Mouse (Mus musculus): Measurements from ENCODE around the gene Map3k3. TPM values are rescaled to one million over a fixed set of nuclear protein-coding genes. Genes with fewer than 3 reads are reported as not detected.
"Not testable (repeated sequence)": the region's sequence is repeated elsewhere in the genome, so short reads cannot be mapped to it uniquely, and the experiment has no call there.

Gene Map3k3
- polyA plus RNA-seq, 1 experiment from 2014 or later: 16.5 TPM

- no peaks in the 10 kb centered on the region for H3K27me3 ChIP-seq (ENCODE audit: control insufficient read depth, insufficient read depth, low read length)
- peak overlapping the region; percentile 85 for H3K27ac ChIP-seq
- peak overlapping the region; percentile 71 for H3K9ac ChIP-seq
- peaks cover 10% of the 10 kb centered on the region; the same call in 1 of the 2 replicates for H3K4me1 ChIP-seq (replicated peaks; ENCODE audit: control insufficient read depth, insufficient read depth, low read length)
- DNase-seq (ENCODE audit: low spot score) (peak; percentile 94), ATAC-seq (ENCODE audit: low FRiP score) (peak; percentile 96)
- WGBS: under 1% methylated on average over 43 of the region's 44 CpGs
- peak overlapping the region; percentile 69 for H3K4me3 ChIP-seq (replicated peaks; ENCODE audit: low read length)
- peak overlapping the region; percentile 71 for H3K4me2 ChIP-seq (replicated peaks)
- peaks cover 23% of the 10 kb centered on the region for H3K36me3 ChIP-seq (replicated peaks; ENCODE audit: control insufficient read depth, insufficient read depth)
- H3K9me3 ChIP-seq (ENCODE audit: control insufficient read depth, low read length): no peaks in the 10 kb centered on the region
These were observed 109.2 kb downstream of the Map3k3 start for GRCm38 (mm10) chr11:106193371-106194154.

GRCm38 (mm10) chr11:106194155-106194541, 109.7 kb downstream of the Map3k3 start:
- Histone ChIP-seq H3K9me3 (ENCODE audit: control insufficient read depth, low read length) (no peaks in the 10 kb centered on the region), H3K36me3 (replicated peaks; ENCODE audit: control insufficient read depth, insufficient read depth) (peaks cover 29% of the 10 kb centered on the region), H3K27me3 (ENCODE audit: control insufficient read depth, insufficient read depth, low read length) (no peaks in the 10 kb centered on the region), H3K4me2 (replicated peaks) (peak overlapping the region; percentile 64), H3K27ac (peak overlapping the region; percentile 85), H3K4me1 (replicated peaks; ENCODE audit: control insufficient read depth, insufficient read depth, low read length) (peaks cover 10% of the 10 kb centered on the region; the same call in 1 of the 2 replicates), H3K9ac (peak overlapping the region; percentile 61), H3K4me3 (replicated peaks; ENCODE audit: low read length) (peak overlapping the region; percentile 69)
- WGBS: 43% methylated on average over 3 of the region's 3 CpGs
- no peak for DNase-seq (ENCODE audit: low spot score)
- no peak for ATAC-seq (ENCODE audit: low FRiP score)

GRCm38 (mm10) chr11:106194891-106195290, 110.5 kb downstream of the Map3k3 start:
- Histone ChIP-seq H3K27ac (no peak overlapping the region), H3K4me2 (replicated peaks) (no peak overlapping the region), H3K27me3 (ENCODE audit: control insufficient read depth, insufficient read depth, low read length) (no peaks in the 10 kb centered on the region), H3K9ac (no peak overlapping the region), H3K4me1 (replicated peaks; ENCODE audit: control insufficient read depth, insufficient read depth, low read length) (peaks cover 10% of the 10 kb centered on the region; the same call in 1 of the 2 replicates), H3K9me3 (ENCODE audit: control insufficient read depth, low read length) (no peaks in the 10 kb centered on the region), H3K4me3 (replicated peaks; ENCODE audit: low read length) (no peak overlapping the region), H3K36me3 (replicated peaks; ENCODE audit: control insufficient read depth, insufficient read depth) (peaks cover 33% of the 10 kb centered on the region)
- DNase-seq (ENCODE audit: low spot score): no peak
- ATAC-seq (ENCODE audit: low FRiP score): no peak
- WGBS: 96% methylated on average over 7 of the region's 7 CpGs

- Histone ChIP-seq H3K36me3 (replicated peaks; ENCODE audit: control insufficient read depth, insufficient read depth) (peaks cover 37% of the 10 kb centered on the region), H3K27ac (no peak overlapping the region), H3K9me3 (ENCODE audit: control insufficient read depth, low read length) (no peaks in the 10 kb centered on the region), H3K4me2 (replicated peaks) (no peak overlapping the region), H3K4me1 (replicated peaks; ENCODE audit: control insufficient read depth, insufficient read depth, low read length) (peaks cover 10% of the 10 kb centered on the region; the same call in 1 of the 2 replicates), H3K9ac (no peak overlapping the region), H3K4me3 (replicated peaks; ENCODE audit: low read length) (no peak overlapping the region), H3K27me3 (ENCODE audit: control insufficient read depth, insufficient read depth, low read length) (no peaks in the 10 kb centered on the region)
- ATAC-seq (ENCODE audit: low FRiP score): no peak
- no peak for DNase-seq (ENCODE audit: low spot score)
These were observed 110.9 kb downstream of the Map3k3 start for GRCm38 (mm10) chr11:106195341-106195740.

GRCm38 (mm10) chr11:106198277-106198676, 113.9 kb downstream of the Map3k3 start:
- H3K27ac ChIP-seq: no peak overlapping the region
- 87% methylated on average over 4 of the region's 4 CpGs for WGBS
- DNase-seq (ENCODE audit: low spot score): no peak
- no peaks in the 10 kb centered on the region for H3K27me3 ChIP-seq (ENCODE audit: control insufficient read depth, insufficient read depth, low read length)
- H3K4me3 ChIP-seq (replicated peaks; ENCODE audit: low read length): no peak overlapping the region
- peaks cover 64% of the 10 kb centered on the region for H3K36me3 ChIP-seq (replicated peaks; ENCODE audit: control insufficient read depth, insufficient read depth)
- no peak overlapping the region for H3K4me2 ChIP-seq (replicated peaks)
- no peaks in the 10 kb centered on the region for H3K9me3 ChIP-seq (ENCODE audit: control insufficient read depth, low read length)
- no peak for ATAC-seq (ENCODE audit: low FRiP score)
- peaks cover 3% of the 10 kb centered on the region; the same call in 1 of the 2 replicates for H3K4me1 ChIP-seq (replicated peaks; ENCODE audit: control insufficient read depth, insufficient read depth, low read length)
- no peak overlapping the region for H3K9ac ChIP-seq

- not testable (repeated sequence) for H3K27me3 ChIP-seq (ENCODE audit: control insufficient read depth, insufficient read depth, low read length); H3K4me2 ChIP-seq (replicated peaks); DNase-seq (ENCODE audit: low spot score); ATAC-seq (ENCODE audit: low FRiP score); H3K4me3 ChIP-seq (replicated peaks; ENCODE audit: low read length); H3K9me3 ChIP-seq (ENCODE audit: control insufficient read depth, low read length); H3K27ac ChIP-seq; H3K4me1 ChIP-seq (replicated peaks; ENCODE audit: control insufficient read depth, insufficient read depth, low read length); H3K9ac ChIP-seq
- 96% methylated on average over 7 of the region's 7 CpGs for WGBS
- peaks cover 81% of the 10 kb centered on the region for H3K36me3 ChIP-seq (replicated peaks; ENCODE audit: control insufficient read depth, insufficient read depth)
These were observed 115.6 kb downstream of the Map3k3 start for GRCm38 (mm10) chr11:106199997-106200396.

GRCm38 (mm10) chr11:106200756-106201155, 116.3 kb downstream of the Map3k3 start:
- Histone ChIP-seq H3K27ac (no peak overlapping the region), H3K4me1 (replicated peaks; ENCODE audit: control insufficient read depth, insufficient read depth, low read length) (no peaks in the 10 kb centered on the region), H3K4me2 (replicated peaks) (no peak overlapping the region), H3K9ac (no peak overlapping the region), H3K4me3 (replicated peaks; ENCODE audit: low read length) (no peak overlapping the region), H3K9me3 (ENCODE audit: control insufficient read depth, low read length) (no peaks in the 10 kb centered on the region), H3K27me3 (ENCODE audit: control insufficient read depth, insufficient read depth, low read length) (no peaks in the 10 kb centered on the region), H3K36me3 (replicated peaks; ENCODE audit: control insufficient read depth, insufficient read depth) (peaks cover 88% of the 10 kb centered on the region)
- DNase-seq (ENCODE audit: low spot score) (no peak), ATAC-seq (ENCODE audit: low FRiP score) (no peak)
- WGBS: 85% methylated on average over 6 of the region's 6 CpGs

GRCm38 (mm10) chr11:106201337-106202122, 117.1 kb downstream of the Map3k3 start:
- H3K9me3 ChIP-seq (ENCODE audit: control insufficient read depth, low read length): no peaks in the 10 kb centered on the region
- H3K36me3 ChIP-seq (replicated peaks; ENCODE audit: control insufficient read depth, insufficient read depth): peaks cover 93% of the 10 kb centered on the region
- H3K4me1 ChIP-seq (replicated peaks; ENCODE audit: control insufficient read depth, insufficient read depth, low read length): no peaks in the 10 kb centered on the region
- no peak overlapping the region for H3K4me2 ChIP-seq (replicated peaks)
- 94% methylated on average over 19 of the region's 19 CpGs for WGBS
- H3K4me3 ChIP-seq (replicated peaks; ENCODE audit: low read length): no peak overlapping the region
- no peak overlapping the region for H3K9ac ChIP-seq
- DNase-seq (ENCODE audit: low spot score) (no peak), ATAC-seq (ENCODE audit: low FRiP score) (no peak)
- no peaks in the 10 kb centered on the region for H3K27me3 ChIP-seq (ENCODE audit: control insufficient read depth, insufficient read depth, low read length)
- no peak overlapping the region for H3K27ac ChIP-seq

GRCm38 (mm10) chr11:106202123-106202465, 117.7 kb downstream of the Map3k3 start, which contains the start of gene Strada:
Strada (minus strand) TSS chr11:106202168.
- no peak within 1 kb of the TSS for H3K4me3 ChIP-seq (replicated peaks; ENCODE audit: low read length)
- no peak within 1 kb of the TSS for H3K9ac ChIP-seq
- peaks cover 93% of the 10 kb centered on the region for H3K36me3 ChIP-seq (replicated peaks; ENCODE audit: control insufficient read depth, insufficient read depth)

More at GRCm38 (mm10) chr11:106202123-106202465, 117.7 kb downstream of the Map3k3 start, which contains the start of gene Strada:
- Histone ChIP-seq H3K27me3 (ENCODE audit: control insufficient read depth, insufficient read depth, low read length) (no peaks in the 10 kb centered on the region), H3K9me3 (ENCODE audit: control insufficient read depth, low read length) (no peaks in the 10 kb centered on the region), H3K27ac (no peak within 1 kb of the TSS), H3K4me2 (replicated peaks) (no peak within 1 kb of the TSS), H3K4me1 (replicated peaks; ENCODE audit: control insufficient read depth, insufficient read depth, low read length) (no peaks in the 10 kb centered on the region)
- DNase-seq (ENCODE audit: low spot score): no peak
- 83% methylated on average over 5 of the region's 5 CpGs for WGBS
- no peak for ATAC-seq (ENCODE audit: low FRiP score)

All from hindbrain, embryonic 14.5 days (tissue).